Mouse (Mus musculus) CH12.LX (cell line): ENCODE measurements at regions not wholly inside any gene's neighbourhood (a gene's known extent, or its start where the extent isn't known, plus 50 kb on each side); places are given as distances from the start of the nearest gene placed in this dataset.

ENCODE experiments used
- DNase-seq: peaks from one replicate; pipeline ENCODE4 v3.0.0-alpha.2; 2013; ENCODE audit errors: extremely low read depth
- H3K27ac ChIP-seq: 2 replicates; pipeline ENCODE4 v1.5.1; 2012; ENCODE audit warnings: low read depth, mild to moderate bottlenecking, control low read depth, moderate library complexity; ENCODE audit not compliant: insufficient read depth
- H3K27me3 ChIP-seq: replicated peaks from 2 replicates; pipeline ENCODE3; 2012; ENCODE audit warnings: inconsistent platforms
- H3K36me3 ChIP-seq, 2 experiments: replicated peaks in 1 of 2; 2 replicates each; pipeline versions ENCODE3 to v1.6.1; 2012; ENCODE audit warnings: inconsistent platforms in 1 of 2, low read length in 1 of 2, mild to moderate bottlenecking in 1 of 2, mixed read lengths in 1 of 2, moderate library complexity in 1 of 2; ENCODE audit not compliant: control insufficient read depth in 1 of 2, insufficient read depth in 1 of 2
- H3K4me1 ChIP-seq, 2 experiments: 2 replicates each; pipeline ENCODE4 v1.6.1; 2012; ENCODE audit warnings: inconsistent platforms in 1 of 2, moderate library complexity in 1 of 2; ENCODE audit not compliant: insufficient read depth in 2 of 2, control insufficient read depth in 1 of 2
- H3K4me2 ChIP-seq: 2 replicates; pipeline ENCODE4 v1.6.1; 2012; ENCODE audit warnings: low read depth, mild to moderate bottlenecking, control low read depth; ENCODE audit not compliant: poor library complexity, insufficient read depth, severe bottlenecking
- H3K4me3 ChIP-seq, 3 experiments: fragments of 150-350 bp in 1 of 3; sonication (generic) in 1 of 3; replicated peaks in 1 of 3; 2 replicates each; pipeline versions ENCODE3 to v1.5.1; 2011 to 2012; ENCODE audit warnings: low read depth in 2 of 3, low read length in 2 of 3, mild to moderate bottlenecking in 2 of 3, moderate library complexity in 2 of 3, control low read depth in 1 of 3, improper control_type of control experiment in 1 of 3, inconsistent platforms in 1 of 3, mixed read lengths in 1 of 3; ENCODE audit not compliant: poor library complexity in 1 of 3
- H3K79me2 ChIP-seq: replicated peaks from 2 replicates; pipeline ENCODE4 v1.6.1; 2012; ENCODE audit warnings: mild to moderate bottlenecking, moderate library complexity; ENCODE audit not compliant: control insufficient read depth, poor library complexity, insufficient read depth, severe bottlenecking; ENCODE audit errors: extremely low read depth
- H3K9ac ChIP-seq: 2 replicates; pipeline ENCODE4 v1.6.1; 2012; ENCODE audit warnings: low read depth, mild to moderate bottlenecking, control low read depth, moderate library complexity; ENCODE audit not compliant: insufficient read depth
- H3K9me3 ChIP-seq: replicated peaks from 2 replicates; pipeline ENCODE3; 2012; ENCODE audit warnings: low read length, inconsistent platforms, mixed read lengths
- CHD1 ChIP-seq: IDR thresholded peaks from 2 replicates; pipeline ENCODE4 v1.6.1; 2012; ENCODE audit warnings: low read depth, low read length, improper control_type of control experiment, inconsistent platforms
- CHD2 ChIP-seq: IDR thresholded peaks from 2 replicates; pipeline ENCODE4 v1.6.1; 2011; ENCODE audit warnings: low read length, improper control_type of control experiment
- E2F4 ChIP-seq: IDR thresholded peaks from 2 replicates; pipeline ENCODE4 v1.6.1; 2011; ENCODE audit warnings: low read depth, low read length, improper control_type of control experiment; ENCODE audit not compliant: insufficient replicate concordance
- EP300 ChIP-seq: IDR thresholded peaks from 2 replicates; pipeline ENCODE4 v1.6.1; 2011; ENCODE audit warnings: low read length, improper control_type of control experiment
- MAFK ChIP-seq: IDR thresholded peaks from 2 replicates; pipeline ENCODE4 v1.6.1; 2011; ENCODE audit warnings: low read length, improper control_type of control experiment; ENCODE audit not compliant: insufficient replicate concordance
- MAX ChIP-seq: IDR thresholded peaks from 2 replicates; pipeline ENCODE4 v1.6.1; 2011; ENCODE audit warnings: low read length, improper control_type of control experiment
- MYC ChIP-seq: IDR thresholded peaks from 2 replicates; pipeline ENCODE4 v1.6.1; 2011; ENCODE audit warnings: low read depth, mild to moderate bottlenecking, improper control_type of control experiment, low read length
- NELFE ChIP-seq: IDR thresholded peaks from 2 replicates; pipeline ENCODE4 v1.6.1; 2011; ENCODE audit warnings: low read depth, low read length, improper control_type of control experiment
- NRF1 ChIP-seq: IDR thresholded peaks from 2 replicates; pipeline ENCODE4 v1.6.1; 2014; ENCODE audit warnings: low read depth, mild to moderate bottlenecking, inconsistent platforms, low read length, improper control_type of control experiment, moderate library complexity
- PAX5 ChIP-seq: IDR thresholded peaks from 2 replicates; pipeline ENCODE4 v1.6.1; 2012; ENCODE audit warnings: low read length, inconsistent platforms, mixed read lengths
- POLR2A ChIP-seq: IDR thresholded peaks from 2 replicates; pipeline ENCODE4 v1.6.1; 2011; ENCODE audit warnings: low read depth, mild to moderate bottlenecking, improper control_type of control experiment, low read length
- RCOR1 ChIP-seq: conservative IDR thresholded peaks from 2 replicates; pipeline ENCODE4 v1.6.1; 2012; ENCODE audit warnings: low read depth, mild to moderate bottlenecking, inconsistent platforms, low read length, improper control_type of control experiment
- SIN3A ChIP-seq: IDR thresholded peaks from 2 replicates; pipeline ENCODE4 v1.6.1; 2012; ENCODE audit warnings: low read length, improper control_type of control experiment, inconsistent platforms
- SMC3 ChIP-seq: IDR thresholded peaks from 2 replicates; pipeline ENCODE4 v1.6.1; 2011; ENCODE audit warnings: low read depth, low read length, improper control_type of control experiment
- TBP ChIP-seq: conservative IDR thresholded peaks from 2 replicates; pipeline ENCODE4 v1.6.1; 2011; ENCODE audit warnings: low read depth, low read length, improper control_type of control experiment
- USF2 ChIP-seq: conservative IDR thresholded peaks from 2 replicates; pipeline ENCODE4 v1.6.1; 2011; ENCODE audit warnings: low read depth, low read length, improper control_type of control experiment
- ZKSCAN1 ChIP-seq: IDR thresholded peaks from 2 replicates; pipeline ENCODE4 v1.6.1; 2012; ENCODE audit warnings: low read depth, inconsistent platforms, low read length, improper control_type of control experiment, borderline replicate concordance
- ZMIZ1 ChIP-seq: IDR thresholded peaks from 2 replicates; pipeline ENCODE4 v1.6.1; 2012; ENCODE audit warnings: low read depth, mild to moderate bottlenecking, inconsistent platforms, low read length, improper control_type of control experiment
- dilution Hi-C: fragments of 300-500 bp; cut with MboI; formaldehyde crosslinking; loops from 2 replicates; pipeline ENCODE4 v1.14.3; 2020; ENCODE audit warnings: low sequenced_read_pairs; ENCODE audit not compliant: extremely low pct_unique_long_range_greater_than_20kb, extremely low pct_ligation_motif_present
- in situ Hi-C: fragments of 300-500 bp; cut with MboI; formaldehyde crosslinking; loops from 3 replicates; pipeline ENCODE4 v1.14.3; 2019; ENCODE audit warnings: low sequenced_read_pairs, low pct_ligation_motif_present, low pct_unique_long_range_greater_than_20kb, mixed read lengths

DNA sequence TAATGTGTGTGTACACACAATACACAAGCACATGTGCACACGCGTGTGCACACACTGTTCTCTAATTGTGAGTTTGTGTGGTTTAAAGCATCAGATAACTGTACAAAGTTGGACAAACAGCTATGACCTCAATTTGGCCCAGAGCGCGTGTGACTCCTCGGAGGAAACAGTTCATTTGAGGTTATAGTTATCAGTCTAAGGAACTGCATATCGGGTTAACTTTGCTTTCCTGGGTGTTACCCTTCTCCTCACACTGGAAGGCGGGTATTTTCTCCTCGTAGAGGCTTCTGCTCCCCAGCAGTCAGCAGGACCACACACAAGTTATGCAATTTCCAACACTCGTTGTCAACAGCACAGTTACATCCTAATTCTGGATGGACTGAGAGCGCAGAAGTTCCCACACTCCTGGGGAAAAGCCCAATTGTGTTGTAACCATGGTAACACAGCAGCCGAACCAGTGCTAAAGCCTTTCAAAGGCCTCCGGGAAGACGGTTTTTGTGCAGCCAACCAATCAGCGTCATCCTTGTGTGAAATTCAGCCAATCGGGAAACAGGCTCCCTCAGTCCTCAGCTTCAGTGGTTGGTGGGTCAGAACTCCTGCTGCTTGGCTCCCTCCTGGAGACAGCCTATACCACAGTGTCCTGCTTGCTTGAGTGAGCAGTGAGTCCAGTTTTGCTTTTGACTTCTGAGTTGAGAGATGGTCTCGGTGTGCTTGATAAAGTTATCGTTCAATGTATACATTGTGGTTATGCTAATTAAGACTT lies 198.6 kb upstream of the Hs6st1 start:
- Histone ChIP-seq H3K4me3 (no peak overlapping the region), H3K4me2 (peak overlapping the region; percentile 4; the same call in 1 of the 2 replicates), H3K9ac (no peak overlapping the region), H3K27me3 (no peaks in the 10 kb centered on the region), H3K79me2 (no peaks in the 10 kb centered on the region), H3K9me3 (no peaks in the 10 kb centered on the region), H3K27ac (no peak overlapping the region), H3K4me1 (peaks cover 5 to 10% of the 10 kb centered on the region in 2 experiments), H3K36me3 (no peaks in the 10 kb centered on the region)
- dilution Hi-C loops (no loop called here), in situ Hi-C loops (no loop called here)
- no peak for DNase-seq
- TF ChIP-seq MAX = no peak
- no peak for TF ChIP-seq NELFE
- peak; percentile 40; the same call in 1 of the 2 replicates for TF ChIP-seq POLR2A
- peak; percentile 70; the same call in 1 of the 2 replicates for TF ChIP-seq CHD2

DNA sequence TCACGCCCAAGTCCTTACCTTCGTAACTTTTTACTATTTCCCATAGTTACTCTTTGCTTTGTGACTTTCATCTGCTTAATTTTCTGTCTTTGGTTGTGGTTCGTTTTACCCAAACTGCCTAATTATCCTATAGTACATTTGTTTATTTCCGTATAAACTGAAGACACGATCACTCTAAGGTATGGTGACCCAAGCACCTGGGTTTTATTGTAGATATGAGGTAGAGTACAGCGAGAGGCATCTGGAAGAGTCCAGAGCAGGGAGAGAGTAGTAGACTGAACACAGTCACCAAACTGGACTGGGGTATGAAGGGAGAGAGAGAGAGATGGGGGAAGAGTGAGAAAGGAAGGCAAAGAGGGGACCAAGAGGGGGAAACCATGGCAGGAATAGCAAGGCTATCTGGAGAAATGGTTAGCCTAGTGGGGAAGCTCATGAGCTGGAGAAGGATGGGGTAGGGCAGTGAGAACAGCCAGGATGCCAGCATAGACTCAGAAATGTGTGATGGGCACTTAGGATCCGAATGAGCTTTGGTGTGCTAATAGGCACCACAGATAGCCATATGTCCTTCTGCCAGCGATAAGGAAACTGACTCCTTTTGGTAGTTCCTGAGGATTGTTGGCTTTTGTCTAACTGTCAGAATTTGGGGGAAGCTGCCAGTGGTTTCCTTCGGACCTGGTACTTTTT lies 197.9 kb upstream of the Hs6st1 start:
- Histone ChIP-seq H3K36me3 (no peaks in the 10 kb centered on the region), H3K79me2 (no peaks in the 10 kb centered on the region), H3K27ac (no peak overlapping the region), H3K4me1 (peaks cover 5 to 6% of the 10 kb centered on the region in 2 experiments), H3K4me3 (no peak overlapping the region), H3K27me3 (no peaks in the 10 kb centered on the region), H3K9ac (0 out of 2 replicates have a peak overlapping the region, but pooled peaks have one; percentile 2), H3K9me3 (no peaks in the 10 kb centered on the region), H3K4me2 (peak overlapping the region; percentile 4; the same call in 1 of the 2 replicates)
- TF ChIP-seq CHD1 (no peak), CHD2 (no peak), MAFK (no peak), MYC (no peak), SIN3A (no peak), RCOR1 (no peak), PAX5 (no peak), EP300 (no peak), E2F4 (no peak), POLR2A (no peak)
- no peak for DNase-seq
- dilution Hi-C loops = no loop called here
- in situ Hi-C loops = no loop called here

DNA sequence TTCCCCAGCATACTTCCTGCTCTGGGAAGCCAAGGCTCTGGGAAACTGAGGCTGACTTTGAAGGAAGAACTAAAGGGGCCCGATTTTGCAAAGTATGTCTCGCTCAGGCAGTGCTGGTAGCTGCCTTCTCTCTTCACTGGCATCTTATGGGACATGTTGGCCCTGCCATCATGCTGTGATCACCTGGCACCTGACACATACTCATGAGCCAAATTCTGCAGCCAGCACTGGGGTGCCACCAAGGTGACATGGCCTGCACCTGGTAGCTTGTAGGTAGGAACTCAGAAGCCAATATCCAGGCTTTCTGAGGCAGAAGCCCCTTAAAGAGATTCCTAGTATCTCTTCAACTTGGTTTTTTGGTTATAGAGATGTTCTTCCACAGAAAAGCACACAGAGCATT lies 195.2 kb upstream of the Hs6st1 start:
- no peak for DNase-seq
- Histone ChIP-seq H3K36me3 (no peaks in the 10 kb centered on the region), H3K79me2 (no peaks in the 10 kb centered on the region), H3K4me2 (no peak overlapping the region), H3K9me3 (no peaks in the 10 kb centered on the region), H3K27me3 (no peaks in the 10 kb centered on the region), H3K4me1 (peaks cover 5 to 6% of the 10 kb centered on the region in 2 experiments), H3K27ac (no peak overlapping the region), H3K4me3 (no peak overlapping the region), H3K9ac (no peak overlapping the region)
- no peak for TF ChIP-seq MAX
- TF ChIP-seq SMC3 = no peak
- TF ChIP-seq TBP = no peak
- TF ChIP-seq PAX5 = no peak
- no peak for TF ChIP-seq SIN3A
- TF ChIP-seq USF2 = no peak
- TF ChIP-seq ZMIZ1 = no peak
- no peak for TF ChIP-seq RCOR1
- no peak for TF ChIP-seq ZKSCAN1
- TF ChIP-seq NRF1 = no peak
- in situ Hi-C loops = no loop called here
- dilution Hi-C loops = no loop called here
